Mouse (Mus musculus): ENCODE data around the gene Gm28038.

Gm28038 gene

DNA sequence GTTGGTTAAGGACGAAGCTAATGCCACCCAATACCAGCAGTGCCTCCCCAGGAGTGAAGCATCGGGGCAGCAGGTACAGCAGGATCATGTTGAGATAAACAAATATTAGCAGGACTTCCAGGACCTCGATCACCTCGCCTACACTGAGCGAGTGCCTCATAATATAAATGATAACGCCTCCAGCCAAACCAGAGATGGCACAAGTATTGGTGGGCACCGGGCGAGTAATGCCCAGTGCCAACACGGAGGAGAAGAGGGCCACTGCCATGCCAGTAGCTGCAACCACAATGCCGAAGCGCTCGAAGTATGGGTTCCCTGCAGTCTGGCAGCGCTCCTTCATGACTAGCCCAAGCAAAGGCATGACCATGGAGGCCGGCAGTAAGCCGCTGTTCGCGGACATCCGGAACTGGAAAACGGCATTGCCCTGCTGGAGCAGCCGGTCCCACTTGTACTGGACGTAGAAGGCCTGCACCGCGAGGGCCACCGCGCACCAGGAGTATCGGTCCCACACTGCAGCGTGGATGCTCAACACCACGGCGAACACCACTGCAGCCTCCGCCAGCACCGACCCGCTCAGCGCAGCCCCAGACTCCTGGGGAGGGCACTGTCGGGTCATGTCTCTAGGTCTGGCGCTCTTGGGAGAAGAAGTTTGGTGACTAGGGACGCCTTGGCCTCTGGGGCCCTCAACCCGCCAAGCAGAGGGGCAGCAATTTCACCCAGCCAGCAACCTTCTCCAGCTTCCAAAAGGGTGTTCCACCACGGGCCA lies 4.8 kb downstream of the Gm28038 start:
- DNase-seq (ENCODE audit: low read depth, low spot score), result no peak

DNA sequence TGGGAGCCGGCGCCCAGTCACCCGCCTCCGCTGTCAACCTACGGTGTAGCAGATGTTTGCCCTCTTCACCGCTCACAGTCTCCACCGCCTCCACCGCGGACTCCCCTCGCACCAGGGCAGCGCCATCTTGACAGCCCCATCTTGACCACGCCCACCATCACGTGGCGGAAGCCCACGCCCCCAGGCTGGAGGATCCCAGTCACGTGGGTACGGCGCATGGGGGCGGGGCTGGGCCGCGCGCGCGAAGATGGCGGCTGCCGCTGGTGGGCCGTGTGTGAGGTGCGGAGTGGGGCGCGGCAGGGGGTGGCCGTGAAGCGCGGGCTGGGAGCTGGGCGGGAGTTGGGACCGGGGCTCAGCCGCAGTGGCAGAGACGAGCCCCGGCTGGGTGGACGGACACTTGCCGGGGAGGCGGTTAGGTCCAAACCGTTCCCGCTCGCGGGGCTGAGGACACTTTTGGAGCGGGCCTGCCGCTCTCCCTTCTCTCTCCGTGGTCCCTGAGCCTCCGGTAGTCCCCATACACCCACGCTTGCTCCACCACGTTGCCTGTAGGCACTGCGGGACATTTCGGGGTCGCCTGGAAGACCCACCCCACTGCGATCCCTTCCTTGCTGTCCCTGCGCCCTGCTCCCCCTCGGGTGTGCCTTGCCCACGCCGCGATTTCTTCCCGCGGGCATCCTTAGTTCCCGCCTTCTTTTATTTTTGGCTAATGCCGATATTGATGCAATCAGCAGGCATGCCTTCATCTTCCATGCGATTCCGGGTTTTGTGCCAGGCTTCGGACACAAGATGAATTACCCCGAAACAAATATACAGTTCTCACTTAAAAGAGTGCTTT lies 5.6 kb downstream of the Gm28038 start, which contains the start of the genes Dolk and Nup188:
Dolk (minus strand) TSS at position 143 of the 835 bp plus-strand sequence.
Nup188 (plus strand) TSS at position 206 of the 835 bp plus-strand sequence.
- DNase-seq (ENCODE audit: low read depth, low spot score), result peak; percentile 90

DNA sequence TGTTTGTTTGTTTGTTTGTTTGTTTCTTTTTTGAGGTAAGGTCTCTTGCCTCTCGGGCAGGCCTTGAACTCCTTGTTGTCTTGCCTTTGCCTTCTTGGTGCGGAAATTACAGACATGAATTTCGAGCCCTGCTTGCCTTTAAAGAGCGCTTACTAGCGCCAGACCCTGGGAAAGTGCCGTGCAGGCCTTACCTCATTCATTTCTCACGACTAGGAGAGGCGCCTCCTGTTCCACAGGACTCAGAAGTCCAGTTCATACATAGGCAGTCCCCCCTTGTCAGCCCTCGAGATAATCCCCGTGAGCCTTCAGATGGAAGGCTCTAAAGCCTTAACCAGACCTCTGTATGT lies 6.2 kb downstream of the Gm28038 start:
- no peak for DNase-seq (ENCODE audit: low read depth, low spot score)

DNA sequence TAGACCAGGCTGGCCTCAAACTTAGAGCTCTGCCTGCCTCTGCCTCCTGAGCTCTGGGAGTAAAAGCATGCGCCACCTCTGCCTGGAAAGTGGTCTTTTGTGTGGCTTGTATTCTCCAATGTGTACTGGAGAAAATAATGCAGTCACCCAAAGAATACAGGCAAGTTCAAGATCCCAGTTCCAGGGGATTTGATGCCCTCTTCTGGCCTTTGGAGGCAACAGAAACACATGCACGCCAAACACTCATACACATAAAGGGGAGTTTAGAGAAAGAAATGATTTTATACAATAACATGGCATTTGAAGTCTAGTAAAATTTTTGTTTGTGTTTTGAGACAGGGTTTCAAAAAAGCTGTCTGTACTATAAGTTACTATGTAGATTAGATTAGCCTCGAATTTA lies 18.7 kb downstream of the Gm28038 start:
- DNase-seq (ENCODE audit: low read depth, low spot score), result no peak

DNA sequence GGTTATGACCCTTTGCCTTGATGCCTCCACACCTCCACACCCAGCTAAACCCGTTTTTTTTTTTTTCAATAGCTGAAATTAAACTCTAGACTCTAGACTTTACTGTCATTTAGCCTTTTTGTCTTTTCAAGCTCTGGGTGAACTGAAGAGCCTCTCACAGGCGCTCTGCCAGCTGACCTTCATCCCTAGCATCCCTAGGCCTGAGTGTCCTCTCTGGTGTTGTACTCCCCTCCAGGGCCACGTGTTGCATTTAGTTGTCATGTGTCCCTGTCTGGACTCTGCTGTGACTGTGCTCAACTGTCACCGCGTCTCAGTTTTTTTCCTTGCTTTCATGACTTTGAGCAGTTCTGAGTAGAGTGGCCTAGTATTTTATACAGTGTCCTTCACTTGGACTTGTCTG lies 19.1 kb downstream of the Gm28038 start:
- no peak for DNase-seq (ENCODE audit: low read depth, low spot score)

DNA sequence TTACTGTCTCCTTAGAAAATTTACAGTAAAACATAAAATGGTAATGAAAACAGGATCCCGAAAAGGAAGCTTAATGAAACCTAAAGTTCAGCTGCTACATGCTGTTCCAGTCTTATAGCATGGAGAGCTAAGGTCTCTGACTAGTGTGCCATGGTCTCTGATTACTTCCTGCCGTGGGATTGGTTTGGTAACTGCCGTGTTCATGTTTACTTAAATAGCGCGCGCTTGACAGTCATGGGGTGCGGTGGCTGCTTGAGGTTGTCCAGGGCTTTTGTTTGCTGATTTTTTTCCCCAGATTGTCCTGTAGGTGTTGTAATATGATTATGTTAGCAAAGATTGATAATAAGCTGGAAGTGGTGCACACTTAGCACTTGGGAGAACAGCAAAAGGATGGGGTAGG lies 25.2 kb downstream of the Gm28038 start:
- no peak for DNase-seq (ENCODE audit: low read depth, low spot score)

DNA sequence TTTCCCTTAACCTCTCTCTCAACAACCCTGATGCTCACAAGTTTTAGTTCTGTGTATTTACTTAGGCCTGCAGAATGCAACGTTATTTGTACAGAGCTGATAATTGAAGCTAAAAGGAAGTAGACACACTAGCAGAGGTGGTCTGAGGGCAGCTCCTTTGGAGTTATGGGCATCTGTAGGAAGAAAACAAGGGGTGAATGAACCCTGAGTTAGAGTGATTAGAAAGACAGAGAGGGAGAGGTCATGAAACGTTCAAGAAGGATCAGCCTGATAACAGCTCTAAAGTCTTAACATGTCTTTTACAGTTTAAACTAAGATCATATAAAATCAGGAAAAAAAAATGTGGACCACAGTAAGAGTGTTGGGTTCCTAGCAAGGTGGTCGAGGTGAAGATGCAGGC lies 28.5 kb downstream of the Gm28038 start:
- no peak for DNase-seq (ENCODE audit: low read depth, low spot score)

DNA sequence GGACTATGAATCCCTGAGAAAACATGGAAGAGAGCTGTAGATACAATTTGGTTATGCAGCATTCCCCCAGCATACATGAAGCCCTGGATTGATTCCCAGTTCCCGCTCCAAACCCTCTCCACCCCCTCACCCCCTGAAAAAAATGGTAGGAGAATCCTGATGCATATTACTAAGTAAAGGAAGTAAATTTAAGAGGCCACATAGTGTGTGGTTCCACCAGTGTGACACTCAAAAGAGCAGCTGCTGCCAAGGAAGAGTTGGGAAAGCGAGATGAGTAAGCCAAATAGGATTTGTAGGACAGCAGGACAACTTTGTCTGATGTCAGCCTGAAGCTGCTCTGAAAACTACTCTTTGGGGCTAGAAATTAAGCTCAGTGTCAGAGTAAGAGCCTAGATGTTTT lies 30.6 kb downstream of the Gm28038 start:
- DNase-seq (ENCODE audit: low read depth, low spot score), result no peak

DNA sequence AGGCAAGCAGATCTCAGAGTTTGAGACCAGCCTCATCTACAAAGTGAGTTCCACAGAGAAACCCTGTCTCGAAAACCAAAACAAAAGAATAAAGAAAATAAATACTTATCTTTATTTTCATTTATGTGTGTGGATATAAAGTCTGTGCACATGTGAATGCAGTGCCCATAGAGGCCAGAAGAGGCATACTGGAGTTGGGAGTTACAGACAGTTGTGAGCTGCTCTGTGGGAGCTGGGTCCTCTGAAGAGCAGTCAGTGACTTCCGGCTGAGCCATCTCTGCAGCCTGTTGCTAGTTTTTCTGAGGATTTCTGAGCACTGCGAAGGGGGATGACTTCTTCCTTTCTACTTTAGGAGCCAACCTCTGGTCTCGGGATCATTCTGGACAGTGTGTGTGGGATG lies 35.3 kb downstream of the Gm28038 start:
- no peak for DNase-seq (ENCODE audit: low read depth, low spot score)

DNA sequence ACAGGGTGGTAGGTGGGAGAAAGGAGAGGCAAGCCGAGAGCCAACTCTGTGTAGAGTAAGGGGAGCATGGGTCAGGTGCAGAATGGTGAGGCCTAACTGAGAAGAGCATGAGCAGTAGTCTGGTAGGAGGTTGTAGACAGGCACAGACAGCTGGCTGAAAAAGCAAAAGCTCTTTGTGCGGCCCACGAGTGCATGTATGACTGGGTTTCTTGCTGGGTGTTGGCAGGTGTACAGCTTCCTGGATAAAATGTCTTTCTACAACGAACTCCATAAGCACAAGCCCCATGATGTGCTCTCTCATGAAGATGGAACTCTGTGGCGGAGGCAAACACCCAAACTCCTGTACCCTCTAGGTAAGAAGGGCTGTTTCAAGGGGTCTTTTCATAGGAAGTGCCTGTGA lies 36.1 kb downstream of the Gm28038 start:
- no peak for DNase-seq (ENCODE audit: low read depth, low spot score)

DNA sequence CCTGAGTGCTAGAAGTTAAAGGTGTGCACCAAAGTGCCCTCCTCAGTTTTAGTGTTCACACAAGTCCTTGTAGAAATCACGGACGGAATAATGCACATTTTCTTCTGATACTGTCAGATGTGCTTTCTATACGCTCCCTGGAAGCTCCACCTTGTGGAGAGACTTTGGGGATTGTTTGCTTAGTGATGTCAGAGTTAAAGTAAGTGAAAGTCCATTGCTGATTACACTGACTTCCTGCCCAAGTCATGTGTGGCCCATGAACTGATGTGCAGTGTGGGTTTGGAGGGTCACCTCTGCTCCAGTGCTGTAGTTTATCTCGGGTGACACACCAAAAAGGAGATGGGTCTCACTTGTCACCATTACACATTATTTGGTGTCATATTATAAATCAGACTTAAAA lies 38.4 kb downstream of the Gm28038 start:
- DNase-seq (ENCODE audit: low read depth, low spot score), result no peak

DNA sequence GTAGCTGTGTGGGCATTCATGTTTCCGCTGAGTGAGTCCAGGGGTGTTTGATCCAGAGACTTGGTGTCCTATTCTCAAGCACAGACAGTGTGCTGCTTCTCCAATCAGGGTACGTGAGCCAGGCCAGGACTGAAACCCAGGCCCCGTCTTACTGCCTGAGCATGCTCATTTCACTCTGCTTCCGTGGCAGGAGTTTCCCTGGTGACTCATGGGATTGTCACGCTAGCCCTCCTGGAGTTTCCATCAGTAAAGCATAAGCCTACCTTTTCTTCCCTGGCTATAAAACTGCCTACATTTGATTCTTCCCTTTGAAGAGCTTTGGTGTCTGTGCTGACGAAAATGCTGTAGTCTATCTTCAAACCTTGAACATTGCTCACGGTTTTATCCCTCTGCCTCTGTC lies 42.3 kb downstream of the Gm28038 start:
- no peak for DNase-seq (ENCODE audit: low read depth, low spot score)

DNA sequence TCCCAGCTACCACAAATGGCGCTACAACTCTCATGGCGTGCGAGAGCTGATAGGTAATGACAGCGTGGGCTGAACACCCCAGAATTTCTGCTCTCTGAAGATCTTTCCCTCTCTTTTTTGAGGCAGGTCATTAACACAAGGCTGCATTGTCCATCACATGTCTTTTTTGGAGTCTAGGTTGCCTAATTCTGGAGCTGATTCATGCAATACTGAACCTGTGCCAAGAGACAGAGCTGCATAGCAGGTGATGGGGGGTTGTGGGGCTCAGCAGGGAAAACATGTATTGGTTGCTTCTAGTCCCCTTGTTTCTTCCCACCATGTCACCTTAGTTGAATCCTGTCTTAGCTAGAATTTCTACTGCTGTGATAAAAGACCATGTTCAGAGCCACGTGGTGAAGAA lies 44.5 kb downstream of the Gm28038 start:
- no peak for DNase-seq (ENCODE audit: low read depth, low spot score)

DNA sequence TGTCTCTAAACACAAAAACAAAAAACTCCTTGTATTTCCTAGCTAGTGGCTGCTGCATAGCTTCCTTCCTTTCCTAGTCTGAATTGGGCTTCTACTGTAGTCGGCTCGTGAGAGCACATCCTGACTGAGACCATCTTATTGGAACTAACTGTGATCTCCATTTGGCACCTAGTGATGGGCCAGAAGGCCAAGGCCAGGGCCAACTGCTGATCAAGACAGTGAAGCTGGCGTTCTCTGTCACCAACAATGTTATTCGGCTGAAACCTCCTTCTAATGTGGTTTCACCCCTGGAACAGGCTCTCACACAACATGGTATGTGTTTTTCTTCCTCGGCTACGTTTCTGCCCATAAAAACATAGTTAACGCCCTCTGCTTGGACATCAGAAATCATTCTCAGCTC lies 46.4 kb downstream of the Gm28038 start:
- DNase-seq (ENCODE audit: low read depth, low spot score), result no peak

DNA sequence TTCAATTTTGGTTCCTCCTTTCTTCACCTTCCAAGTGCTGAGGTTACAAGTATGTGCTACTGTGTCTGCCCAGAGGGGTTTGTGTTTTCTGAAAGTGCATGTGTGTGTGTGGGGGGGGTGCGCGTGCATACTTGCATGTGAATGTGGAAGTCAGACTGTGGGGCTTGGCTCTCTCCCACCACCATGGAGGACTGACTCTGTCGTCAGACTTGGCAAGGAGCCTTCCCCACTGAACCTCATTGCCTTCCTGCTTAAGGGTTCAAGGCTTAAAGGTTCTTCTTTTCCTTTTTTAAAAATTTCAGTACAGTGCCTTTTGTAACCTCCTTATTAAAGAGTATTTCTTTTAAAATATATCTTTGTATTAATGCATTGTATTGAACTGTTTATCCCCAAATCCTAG lies 47.9 kb downstream of the Gm28038 start:
- no peak for DNase-seq (ENCODE audit: low read depth, low spot score)

DNA sequence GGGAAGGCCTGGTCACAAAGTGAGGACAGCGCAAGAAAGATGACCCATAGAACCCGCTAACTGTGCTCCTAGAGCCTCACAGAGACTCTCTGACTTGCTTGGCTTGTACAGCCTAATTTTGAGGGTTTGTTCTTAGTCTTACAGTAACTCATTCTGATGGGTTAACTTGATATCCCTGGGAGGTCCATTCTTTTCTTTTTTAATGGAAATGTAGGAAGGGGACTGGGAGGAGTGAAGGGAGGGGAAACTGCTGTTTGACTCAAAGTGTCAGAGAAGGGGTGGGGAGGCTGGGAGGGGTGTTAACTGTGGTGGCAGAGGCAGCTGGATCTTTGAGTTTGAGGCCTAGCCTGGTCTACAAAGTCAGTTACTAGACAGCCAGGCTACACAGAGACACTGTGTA lies 54.5 kb downstream of the Gm28038 start:
- no peak for DNase-seq (ENCODE audit: low read depth, low spot score)

DNA sequence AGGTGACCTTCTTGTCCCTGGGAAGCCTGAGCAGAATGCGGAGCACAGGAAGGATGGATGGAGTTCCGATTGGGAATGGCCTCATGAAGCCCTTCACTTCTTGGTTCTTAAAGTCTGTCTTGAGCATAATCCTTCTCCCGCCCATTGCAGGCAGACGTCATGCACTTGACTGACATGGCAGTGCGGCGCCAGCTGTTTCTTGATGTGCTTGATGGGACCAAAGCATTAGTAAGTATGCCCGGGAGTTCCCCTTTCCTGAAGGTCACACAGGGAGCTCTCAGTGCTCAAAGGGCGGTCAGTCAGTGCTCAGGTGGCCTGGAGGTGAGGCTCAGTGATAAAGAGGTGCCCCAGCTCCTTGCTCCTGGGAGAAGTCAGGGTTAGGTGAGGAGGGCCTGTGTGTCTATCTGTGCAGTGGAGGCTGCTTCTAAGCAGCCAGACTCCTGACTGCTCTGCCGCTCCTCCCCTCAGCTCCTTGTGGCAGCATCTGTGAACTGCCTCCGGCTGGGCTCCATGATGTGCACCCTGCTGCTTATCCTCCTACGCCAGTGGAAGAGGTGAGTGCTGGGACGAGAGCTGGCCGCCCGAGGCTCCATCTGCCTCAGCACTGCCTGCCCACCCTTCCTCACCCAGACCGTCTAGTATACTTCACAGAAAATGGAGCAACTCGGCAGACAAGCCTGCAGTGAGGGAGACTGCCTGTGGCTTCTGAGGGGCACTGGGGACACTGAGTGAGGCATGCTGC lies 55.5 kb downstream of the Gm28038 start:
- DNase-seq (ENCODE audit: low read depth, low spot score), result no peak

DNA sequence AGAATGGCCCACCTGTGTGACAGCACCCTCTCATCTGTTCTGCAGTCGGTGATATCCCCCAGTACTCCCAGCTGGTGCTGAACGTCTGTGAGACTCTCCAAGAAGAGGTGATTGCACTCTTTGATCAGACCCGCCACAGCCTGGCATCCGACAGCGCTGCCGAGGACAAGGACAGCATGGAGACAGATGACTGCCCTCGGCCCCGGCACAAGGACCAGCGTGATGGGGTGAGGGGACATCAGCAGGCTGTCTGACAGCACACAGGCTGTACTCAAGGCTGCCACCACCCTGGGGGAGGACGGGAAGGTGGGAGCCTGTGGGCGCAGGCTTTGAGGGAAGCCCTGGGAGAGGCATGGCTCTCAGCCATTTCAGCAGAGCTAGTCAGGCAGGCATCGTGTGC lies 56.3 kb downstream of the Gm28038 start:
- DNase-seq (ENCODE audit: low read depth, low spot score), result no peak

DNA sequence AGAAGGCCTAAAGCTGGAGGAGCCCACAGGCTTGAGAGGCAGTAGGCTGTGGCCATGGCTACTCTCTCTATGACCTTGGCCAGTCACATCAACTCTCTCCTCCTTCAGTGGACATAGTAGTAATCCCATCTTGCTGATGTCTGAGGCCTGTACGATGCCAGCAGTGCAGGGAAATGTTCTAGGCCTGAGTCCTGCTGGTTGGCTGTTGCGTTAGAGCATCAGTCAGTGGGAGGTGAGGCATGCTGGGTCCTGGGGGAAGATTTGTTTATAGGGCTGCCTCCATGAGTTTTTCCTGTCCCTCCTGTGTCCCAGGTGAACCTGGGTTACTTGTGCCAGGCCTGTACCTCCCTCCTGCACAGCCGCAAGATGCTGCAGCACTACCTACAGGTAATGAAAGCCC lies 61.2 kb downstream of the Gm28038 start:
- no peak for DNase-seq (ENCODE audit: low read depth, low spot score)

DNA sequence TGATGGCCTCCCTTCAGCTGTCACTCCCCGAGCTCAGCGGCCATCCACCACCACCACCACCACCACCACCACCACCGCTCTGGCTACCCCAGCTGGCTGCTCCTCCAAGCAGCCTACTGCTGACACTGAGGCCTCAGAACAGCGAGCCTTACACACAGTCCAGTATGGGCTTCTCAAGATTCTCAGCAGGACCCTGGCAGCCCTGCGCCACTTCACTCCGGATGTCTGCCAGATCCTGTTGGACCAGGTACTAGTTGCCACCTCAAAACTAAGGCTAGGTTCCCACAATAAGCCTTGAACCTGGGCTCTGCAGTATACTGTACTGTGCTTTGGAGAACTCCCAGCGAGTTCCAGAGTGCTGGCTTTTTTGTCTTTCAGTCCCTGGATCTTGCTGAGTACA lies 61.7 kb downstream of the Gm28038 start:
- DNase-seq (ENCODE audit: low read depth, low spot score), result no peak

DNA sequence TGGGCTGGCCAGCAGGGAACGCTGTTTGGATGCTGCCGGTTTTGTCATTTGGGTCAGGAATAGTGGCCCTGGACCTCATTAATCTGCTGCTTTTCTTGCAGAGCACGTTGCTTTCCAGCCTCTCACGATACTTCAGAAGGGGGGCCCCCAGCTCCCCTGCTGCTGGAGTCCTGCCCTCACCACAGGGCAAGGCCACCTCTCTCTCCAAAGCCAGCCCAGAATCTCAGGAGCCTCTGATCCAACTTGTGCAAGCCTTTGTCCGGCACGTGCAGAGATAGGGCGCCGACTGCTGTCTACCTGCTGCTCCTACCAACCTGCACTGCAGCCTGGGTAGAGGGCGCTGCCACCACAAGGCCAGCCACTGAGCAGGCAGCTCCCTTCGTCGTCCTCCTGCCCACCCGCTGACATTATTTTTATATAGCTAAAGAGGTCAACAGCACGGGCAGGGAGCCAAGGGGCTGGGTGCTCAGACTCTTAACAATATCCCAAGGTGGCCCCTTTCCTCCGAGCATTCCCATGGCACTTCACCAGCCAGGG lies 62.8 kb downstream of the Gm28038 start:
- DNase-seq (ENCODE audit: low read depth, low spot score), result no peak
